Mouse (Mus musculus) urinary bladder, adult 2 months (tissue): ENCODE measurements at regions not wholly inside any gene's neighbourhood (a gene's known extent, or its start where the extent isn't known, plus 50 kb on each side); places are given as distances from the start of the nearest gene placed in this dataset.

Experiments
- DNase-seq: peaks from one replicate; pipeline ENCODE4 v3.0.0; 2022; ENCODE audit warnings: low spot score

DNA sequence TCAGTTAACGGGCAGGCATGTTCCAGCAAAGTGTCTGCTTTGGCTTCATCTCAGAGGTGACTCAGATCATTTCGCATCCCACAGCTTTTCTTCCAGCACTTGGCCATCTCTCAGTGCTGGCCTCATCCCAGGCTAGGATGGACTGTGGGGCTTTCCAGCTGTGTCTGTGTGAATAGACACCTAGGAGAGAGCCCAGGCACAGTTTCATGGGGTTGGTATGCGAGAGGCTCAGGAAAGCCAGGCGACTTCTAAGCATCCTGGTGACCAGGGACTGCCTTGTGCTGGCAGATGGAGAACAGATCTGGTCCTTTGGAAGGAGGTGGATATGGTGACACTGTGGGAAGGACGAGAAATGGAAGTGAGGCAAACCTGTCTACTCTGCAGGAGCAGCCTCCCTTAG lies 182.9 kb downstream of the Cd83 start:
- DNase-seq, result no peak

DNA sequence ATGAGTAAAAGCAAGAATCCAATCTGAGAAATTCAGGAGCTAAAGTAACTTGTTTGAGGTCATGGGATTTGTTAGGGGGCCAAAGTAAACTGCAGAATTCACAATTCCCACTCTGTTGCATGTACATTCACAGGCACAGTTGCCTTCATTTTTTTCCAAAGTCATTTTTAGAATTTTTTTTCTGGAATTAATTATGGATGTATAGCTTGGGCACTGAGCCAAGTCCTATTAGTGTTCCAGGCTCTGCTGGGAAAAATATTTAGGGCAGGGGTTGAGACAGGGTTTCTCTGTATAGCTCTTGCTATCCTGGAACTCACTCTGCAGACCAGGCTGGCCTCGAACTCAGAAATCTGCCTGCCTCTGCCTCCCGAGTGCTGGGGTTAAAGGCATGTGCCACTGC lies 188.3 kb downstream of the Cd83 start:
- no peak for DNase-seq

DNA sequence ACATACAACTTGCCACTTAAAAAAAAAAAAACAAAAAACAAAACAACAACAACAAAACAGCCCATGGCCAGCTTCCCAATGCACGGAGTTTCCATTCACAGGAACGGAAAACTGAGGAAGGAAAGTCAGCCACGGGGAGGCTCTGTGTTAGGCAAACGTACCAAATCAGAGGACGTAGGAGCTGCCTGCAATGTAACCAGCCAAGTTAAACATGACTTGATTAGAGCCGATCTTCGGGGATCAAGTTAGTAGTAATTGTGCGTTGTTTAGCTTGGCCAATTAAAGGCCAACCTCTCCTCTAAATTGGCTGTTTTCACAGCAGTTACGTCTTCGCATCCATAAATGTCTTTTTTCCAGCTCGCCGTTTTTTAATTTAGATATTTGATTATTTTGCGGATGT lies 190.7 kb downstream of the Cd83 start:
- DNase-seq, result no peak

DNA sequence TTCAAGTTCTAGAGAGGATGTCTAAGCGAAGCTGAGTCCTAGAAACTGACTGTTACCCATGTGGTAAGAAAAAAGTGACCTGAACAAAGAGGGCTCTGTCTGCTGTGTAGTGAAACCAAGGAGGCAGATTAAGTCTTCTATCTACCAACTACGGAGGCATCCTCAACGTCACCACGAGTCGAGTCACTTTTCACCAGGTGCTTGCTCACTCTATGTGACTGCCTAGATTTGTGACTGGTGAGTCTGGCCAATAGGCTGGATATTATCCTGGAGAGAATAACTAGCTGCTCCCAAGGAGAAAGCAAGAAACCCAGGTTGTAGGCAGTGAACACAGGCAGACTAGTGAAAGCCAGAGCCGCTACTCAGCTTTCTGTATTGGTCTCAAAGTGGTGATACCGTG lies 191.2 kb downstream of the Cd83 start:
- DNase-seq, result no peak

DNA sequence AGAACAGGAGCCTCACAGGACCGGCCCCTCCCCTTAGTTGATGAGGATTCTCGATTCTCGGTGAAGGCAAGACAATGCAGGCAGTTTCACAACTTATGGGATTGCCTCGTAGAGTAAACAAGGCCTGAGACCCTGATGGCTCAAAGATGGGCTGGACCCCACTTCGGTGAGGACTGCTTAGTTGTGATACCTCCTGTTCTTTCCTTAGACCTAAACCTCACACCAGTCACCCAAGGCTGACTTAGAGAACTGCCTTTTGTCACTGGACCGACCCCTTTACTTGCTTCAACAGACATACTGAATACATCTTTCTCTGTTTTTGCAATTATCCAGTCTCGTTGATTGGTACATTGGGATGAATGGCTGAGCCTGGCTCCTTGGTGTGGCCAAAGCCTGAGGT lies 192.1 kb downstream of the Cd83 start:
- no peak for DNase-seq

DNA sequence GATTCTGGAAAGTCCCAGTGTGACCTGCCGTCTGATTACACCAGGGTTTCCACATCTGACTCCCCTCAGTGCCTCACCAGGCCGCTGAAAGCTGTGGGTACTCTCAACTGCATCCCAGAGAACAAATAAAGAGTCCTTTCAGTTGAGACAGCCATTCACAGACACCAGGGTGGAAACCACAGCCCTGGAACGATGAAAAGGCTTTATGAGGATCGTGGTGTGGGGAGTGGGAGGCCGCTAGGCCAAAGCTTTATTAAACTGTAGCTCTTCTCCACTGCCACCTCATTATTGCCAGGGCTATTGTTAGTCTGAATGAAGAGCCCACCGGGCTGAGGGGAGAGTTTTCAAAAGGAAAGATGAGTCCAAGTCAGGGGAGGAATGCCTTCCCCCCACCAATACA lies 202.8 kb downstream of the Cd83 start:
- no peak for DNase-seq

DNA sequence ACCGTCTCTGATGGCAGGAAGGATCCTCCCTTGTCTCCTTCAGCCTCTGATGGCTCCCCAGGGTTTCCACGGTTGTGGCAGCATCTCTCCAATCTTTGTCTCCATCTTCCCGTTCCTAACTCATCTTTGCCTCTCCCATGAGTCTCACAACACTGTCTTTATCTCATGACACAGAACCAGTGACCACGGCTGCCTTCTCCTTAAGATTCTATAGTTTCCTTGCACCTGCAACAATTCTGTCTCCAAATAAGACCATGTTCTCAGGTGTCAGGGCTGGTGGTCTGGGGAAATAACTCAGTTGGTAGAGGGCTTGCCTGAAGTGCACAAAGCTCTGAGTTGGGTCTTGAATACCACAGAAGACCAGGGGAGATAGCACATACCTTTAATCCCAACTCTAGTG lies 203.8 kb downstream of the Cd83 start:
- no peak for DNase-seq

DNA sequence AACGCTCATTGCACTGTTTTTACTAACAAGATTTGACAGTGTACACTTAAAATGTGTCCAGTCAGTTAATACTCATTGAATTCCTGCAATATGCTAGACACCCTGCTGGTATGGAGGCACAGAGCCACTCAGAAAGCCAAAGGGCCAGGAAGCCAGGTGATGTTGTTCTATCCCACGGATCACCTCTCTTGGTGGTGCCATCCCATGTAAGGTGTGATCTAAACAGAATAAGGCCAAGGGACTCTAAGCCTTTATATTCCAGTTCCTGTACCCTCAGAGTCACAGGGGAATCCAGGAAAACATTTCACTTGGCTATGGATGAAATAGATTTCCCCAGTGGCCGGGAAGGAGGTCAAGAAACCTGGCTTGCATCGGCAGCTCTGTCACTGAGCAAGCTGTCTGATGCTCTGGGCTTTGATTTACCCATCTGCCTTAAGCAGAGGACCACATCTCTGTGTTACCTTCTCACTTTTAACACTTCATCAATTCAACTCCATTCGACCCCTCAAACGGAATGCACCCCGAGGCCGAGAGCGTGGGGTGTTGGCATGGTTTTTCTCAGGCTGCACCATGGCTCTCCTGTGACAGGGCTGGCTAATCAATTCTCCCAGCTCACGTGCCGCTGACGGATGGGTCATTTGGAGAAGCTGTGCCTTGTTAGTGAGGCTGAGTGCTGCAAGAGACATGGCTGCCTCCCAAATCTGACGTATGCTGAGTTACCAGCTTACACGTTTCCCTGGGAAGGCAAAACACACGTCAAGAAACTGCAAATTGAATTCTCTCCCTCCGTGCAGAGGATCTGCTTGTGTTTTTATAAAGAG lies 205.9 kb downstream of the Cd83 start:
- DNase-seq, result no peak

DNA sequence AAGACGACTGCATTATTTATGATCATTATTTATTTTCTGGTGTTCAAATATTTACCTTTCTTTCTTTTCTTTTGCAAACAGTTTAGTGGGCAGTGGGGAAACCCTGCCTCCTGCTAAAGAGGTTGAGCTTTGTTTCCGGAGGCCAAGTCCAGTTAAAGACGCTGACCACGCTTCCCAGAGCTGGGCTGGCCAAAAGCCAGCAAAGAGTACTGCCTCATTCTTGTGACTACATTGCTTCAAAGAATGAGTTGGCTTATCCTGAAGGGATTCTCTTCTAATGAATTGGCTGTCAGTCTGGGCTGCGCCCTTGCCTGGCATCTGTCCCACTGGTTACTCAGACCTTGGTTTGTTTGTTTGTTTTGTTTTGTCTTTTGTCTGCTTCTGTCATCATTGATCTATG lies 207.2 kb downstream of the Cd83 start:
- DNase-seq, result peak; percentile 27

DNA sequence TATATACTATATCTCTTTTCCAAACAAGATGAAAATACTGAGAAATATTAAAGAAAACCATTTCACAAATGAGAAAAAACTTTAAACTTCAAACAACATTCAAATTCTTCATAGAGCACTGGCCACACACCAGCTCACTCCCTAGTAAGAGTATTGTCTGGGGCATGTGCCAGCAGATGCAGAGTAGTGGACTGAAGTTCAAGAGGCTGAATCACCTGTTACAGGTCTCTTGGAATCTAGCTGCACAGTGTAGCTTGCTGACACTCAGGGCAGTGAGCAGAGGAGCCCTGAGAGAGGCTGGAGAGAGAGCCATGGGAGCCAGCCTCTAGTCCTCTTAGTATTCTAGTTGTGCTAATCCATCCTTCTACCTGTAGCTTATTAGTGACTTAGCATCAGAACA lies 208.4 kb downstream of the Cd83 start:
- no peak for DNase-seq

DNA sequence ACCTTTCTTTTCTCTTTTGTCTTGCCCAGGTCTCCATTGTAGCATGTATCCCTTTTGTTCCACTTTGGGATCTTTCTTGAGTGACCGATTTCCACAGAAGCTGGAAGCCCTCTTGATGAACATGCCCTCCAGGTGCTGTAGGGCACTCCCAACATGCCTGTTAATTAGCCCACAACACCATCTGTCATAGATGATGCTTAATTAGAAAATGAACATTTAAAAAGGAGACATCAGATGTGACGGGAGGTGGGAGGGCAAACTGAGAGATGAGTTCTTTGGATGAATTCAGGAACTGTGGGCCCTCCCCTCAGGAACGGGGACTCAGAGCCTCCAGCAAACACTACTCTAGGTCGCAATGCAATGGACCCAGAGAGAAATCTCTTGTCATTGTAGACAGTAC lies 209.8 kb downstream of the Cd83 start:
- DNase-seq, result no peak

DNA sequence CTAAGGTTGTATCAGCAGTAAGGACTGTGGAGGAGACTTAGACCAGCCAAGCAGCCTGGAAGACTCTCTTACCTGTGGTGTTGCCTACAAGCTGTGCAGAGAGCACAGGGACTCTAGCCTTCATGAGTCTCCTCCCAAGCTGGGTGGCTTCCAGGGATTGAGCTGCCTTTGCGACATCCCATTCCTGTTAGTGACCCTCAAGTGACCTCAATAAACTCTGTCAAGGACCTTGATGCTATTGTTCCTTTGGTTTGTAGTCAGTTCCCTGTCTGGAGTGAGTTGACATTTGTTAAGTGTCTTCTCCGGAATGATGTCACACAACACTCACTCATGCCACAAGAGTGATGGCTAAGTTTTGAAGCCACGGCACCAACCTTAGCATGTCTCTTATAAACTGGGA lies 211.0 kb downstream of the Cd83 start:
- DNase-seq, result no peak

DNA sequence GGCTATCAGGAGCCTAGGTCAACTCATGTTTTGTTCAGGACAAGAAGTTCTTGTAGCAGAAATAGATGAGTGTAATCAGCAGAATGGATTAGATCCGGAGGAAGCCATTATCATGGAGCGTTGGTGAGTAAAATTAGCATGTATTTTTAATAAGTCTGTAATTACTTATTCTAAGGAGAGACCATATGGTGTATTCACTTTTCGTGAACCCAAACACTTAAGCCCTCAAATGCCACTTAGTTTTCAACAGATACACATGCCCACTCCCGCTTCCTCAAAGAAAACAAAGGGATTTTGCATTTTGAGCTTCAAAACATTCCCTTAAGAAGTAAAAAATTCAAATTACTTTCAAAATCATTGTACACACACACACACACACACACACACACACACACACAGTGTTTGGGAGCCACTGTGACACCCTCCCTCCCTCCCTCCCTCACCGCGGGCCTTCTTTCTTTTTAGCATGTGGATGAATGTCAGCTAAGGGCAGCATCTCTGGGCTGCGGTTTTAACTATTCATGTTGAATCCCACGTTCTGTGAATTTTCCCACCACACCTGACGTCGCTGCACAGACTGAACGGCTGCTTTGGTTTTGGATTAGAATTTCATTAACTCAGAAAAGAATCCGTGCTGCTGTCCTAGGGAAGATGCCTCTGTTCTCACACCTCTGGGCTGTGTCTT lies 217.4 kb downstream of the Cd83 start:
- DNase-seq, result no peak

DNA sequence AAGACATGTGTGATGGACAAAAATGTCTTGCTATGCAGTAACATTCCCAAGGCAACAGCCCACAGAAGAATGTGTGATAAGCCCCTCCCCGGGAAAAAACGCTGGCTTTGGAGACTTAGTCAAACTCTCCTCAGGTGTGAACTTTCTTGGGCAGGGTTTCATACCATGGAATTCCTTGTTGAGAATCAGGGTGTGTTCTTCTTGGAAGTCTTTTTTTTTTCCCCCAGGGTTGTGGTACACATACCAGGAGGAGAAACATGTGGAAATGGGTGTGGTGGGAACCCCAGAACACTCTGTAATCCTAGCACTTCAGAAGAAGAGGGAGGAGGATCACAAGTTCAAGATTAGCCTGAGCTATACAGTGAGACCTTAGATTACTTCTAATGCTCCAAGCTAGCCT lies 228.3 kb downstream of the Cd83 start:
- no peak for DNase-seq

DNA sequence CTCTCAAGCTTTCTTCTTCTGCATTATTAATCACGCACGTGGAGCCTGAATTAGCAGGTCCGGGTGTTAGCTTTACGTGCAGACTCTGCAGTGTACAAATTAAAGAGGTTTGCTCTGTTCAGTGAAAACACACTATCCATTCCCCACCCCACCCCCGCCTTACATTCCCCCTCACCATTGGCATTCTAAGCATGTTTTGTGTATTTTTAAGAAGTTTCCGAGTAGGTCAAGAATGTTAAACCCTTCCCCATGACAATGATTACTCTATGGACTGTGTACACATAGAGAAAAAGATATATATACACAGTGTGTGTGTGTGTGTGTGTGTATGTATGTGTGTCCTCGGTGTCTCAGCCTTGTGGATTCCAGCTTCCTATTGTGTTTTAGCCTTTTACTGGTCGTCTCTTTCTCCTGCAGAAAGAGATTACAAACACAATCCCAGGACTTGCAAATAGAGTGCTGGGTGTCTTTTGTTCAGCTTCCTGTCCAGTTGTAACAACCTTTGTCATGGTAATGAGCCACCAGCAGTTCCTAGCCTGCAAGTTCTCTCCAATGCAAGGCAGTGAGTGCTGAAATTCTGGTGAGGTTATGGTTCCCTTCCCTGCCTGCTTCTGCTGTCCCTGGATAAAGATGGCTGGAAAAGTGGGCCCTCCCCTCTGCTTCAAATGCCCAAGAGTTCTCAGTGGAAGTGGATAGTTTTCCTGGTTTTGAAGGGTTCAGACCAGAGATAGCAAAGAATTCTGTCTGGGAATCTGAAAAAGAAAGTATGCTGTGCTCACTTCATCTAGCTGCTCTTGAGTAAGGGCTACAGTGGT lies 234.1 kb downstream of the Cd83 start:
- no peak for DNase-seq

DNA sequence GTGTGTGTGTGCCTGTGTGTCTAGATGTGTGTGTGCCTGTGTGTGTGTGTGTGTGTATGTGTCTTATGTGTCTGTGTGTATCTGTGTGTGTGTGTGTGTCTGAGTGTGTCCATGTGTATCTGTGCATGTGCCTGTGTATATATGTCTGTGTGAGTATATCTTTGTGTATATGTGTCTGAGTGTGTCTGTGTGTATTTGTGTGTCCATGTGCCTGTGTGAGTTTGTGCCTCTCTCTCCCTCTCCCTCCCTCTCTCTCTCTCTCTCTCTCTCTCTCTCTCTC lies 234.7 kb downstream of the Cd83 start:
- DNase-seq, result no peak

DNA sequence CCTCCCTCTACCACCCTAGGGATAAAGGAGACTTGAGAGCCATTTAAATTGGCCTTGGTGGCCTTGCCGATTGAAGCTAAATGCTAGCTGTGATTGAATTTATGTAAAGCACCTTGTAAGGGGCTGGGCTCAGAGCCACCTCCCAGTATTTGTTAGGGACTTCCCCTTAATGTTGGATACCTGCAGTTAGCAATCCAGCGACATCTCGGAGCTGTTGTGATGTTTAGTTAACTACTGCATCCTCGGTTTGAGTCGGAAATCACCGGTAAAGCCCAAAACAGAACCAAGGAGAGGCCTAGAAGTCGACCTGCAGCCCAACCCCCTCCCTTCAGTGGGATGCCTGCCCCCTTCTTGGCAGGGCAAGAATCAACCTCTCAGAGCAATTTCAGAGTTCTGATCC lies 236.3 kb downstream of the Cd83 start:
- DNase-seq, result no peak

DNA sequence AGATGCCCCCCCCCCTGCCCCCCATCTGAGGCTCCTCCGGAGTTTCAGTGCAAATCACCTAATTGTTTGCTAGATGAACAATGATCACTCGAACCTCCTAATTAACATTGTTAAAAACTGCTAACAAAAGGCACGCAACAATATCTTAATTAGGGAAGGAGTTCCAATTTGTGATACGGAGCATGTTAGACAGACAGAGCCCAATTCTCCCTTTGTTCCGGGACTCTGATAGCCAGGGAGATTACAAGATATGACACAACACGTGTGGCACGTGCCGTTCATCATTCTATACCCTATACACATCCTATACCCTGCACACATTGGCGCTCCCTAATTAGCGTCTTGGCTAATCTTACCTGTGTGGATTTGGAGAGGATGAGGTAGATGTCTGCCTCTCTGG lies 237.5 kb downstream of the Cd83 start:
- DNase-seq, result no peak

DNA sequence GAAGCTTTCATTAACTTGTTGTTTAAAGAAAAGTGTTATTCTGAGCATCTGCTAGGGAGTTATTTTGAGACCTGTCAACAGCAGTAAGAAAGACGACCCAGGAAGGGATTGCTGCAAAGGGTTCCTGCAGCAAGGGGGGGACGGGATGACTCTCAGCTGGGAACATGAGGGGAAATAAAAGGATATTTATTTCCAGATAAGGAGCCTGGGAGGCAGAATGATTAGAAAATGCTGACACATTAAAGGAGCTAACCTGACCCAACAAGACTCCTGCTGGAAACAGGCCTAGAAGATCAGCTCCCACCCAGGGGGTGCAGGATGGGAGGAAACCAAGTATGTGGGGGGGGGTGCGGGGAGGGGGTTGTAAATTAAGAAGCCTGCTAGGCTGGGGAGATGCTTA lies 240.0 kb downstream of the Cd83 start:
- no peak for DNase-seq

DNA sequence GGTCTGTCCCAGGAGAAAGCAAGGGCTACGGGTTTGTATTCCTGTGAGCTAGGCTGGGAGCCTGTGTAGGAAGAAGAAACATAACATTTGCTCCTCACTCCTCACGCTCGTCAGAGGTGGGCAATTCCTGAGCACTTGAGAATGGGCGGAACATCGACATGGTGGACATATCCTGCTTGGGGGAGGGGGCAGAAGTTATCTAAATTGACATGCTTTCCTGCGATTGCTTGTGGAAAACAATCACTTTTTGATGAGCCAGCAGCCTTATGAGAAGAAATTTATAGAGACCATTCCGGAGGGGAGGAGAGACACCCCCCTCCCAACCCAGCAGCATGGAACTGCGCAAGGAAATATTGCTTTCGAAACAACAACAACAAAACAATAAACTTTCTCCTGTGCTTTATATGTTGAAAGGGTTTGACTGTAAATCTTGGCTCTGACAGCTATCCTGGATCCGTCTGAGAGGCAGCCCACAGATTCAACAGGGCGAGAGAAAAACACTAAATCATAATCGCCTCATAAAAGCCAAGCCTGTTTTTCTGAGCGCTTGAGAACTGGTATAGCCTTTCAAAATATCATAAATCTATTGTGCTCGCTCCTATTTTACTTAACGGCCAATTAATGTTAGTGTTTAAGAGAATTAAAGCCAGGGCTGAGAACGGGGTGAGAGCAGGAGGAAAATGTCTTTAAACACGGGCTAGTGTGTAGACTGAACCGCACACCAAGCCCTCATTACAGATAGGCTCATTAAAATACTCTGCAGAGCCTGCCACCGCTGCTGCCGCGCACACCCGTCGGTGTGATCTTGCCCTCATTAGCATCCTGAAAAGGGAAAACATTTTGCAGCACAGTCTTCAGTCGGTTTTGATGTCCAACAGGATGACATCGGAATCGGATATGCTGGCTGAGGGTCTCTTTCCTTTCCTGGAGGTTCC lies 242.0 kb downstream of the Cd83 start:
- DNase-seq, result no peak

DNA sequence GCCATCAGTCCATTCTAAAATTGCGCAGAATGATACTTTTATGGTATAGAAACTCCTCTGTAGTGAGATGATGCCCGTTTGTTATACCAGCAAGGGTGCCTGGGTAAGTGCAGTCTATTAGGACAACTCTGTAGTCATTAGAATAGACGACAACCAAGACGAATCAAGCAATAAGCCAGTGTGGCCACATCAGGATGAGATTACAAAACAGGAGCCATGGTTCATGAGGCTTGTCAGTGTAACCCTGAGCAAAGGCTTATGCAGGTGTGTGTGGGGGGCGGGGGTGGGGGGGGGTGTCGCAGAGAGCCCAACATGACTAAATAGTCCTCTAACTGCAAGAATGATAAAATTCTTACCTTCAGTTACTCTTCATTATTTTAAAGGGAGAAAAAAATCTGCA lies 243.5 kb downstream of the Cd83 start:
- DNase-seq, result no peak

DNA sequence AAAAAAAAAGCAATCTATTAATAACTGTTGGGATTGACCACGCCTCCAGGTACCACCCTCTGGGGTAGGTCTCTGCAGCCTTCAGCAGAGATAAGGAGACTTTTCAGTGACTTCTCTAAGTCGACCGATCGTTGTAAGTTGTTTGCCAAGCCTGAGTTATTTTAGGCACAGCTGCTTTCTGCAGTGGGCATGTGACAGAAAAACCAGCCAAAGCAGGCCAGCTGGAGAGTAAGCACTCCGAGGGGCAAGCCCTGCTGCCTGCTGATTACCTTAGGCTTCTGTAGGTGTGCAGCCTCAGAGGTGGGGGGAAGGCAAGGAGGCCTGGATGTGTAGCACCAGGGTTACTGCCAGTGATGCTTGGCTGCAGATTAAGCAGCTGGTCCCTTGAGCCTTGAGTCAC lies 246.0 kb downstream of the Cd83 start:
- no peak for DNase-seq
